Mouse (Mus musculus): ENCODE data around the gene Tenm2.

DNA sequence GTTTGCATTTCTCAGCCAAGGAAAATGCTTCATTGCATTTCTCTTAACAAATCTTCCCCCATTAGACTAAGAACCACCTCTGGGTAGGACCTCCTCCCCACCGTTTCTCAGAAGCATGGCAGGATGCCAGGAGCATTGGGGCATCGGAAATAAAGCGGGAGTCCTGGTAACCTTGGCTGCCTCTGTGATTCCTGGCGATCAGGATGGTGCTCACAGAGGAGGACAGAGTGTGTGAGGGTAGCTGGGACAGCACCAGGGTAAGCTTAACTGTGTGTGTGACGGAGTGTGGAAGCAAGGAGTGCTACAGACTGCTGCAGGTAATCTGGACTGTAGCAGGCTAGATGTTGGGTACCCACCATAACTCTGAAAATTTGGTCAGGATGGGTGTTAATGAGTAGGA, 806.8 kb downstream of the Tenm2 start:
- no peak for TF ChIP-seq EP300 (IDR thresholded peaks at IDR 0.05; ENCODE audit: low read depth in 1 of 2, low read length in 2 of 2)
- no peak for TF ChIP-seq CTCF (IDR thresholded peaks at IDR 0.05 in 2 of 3, conservative IDR thresholded peaks at IDR 0.05 in 1 of 3; ENCODE audit: control insufficient read depth in 1 of 3, insufficient read depth in 1 of 3, low read depth in 2 of 3, low read length in 3 of 3, poor library complexity in 1 of 3, severe bottlenecking in 1 of 3)
- TF ChIP-seq ZNF384 (IDR thresholded peaks at IDR 0.05; ENCODE audit: low read depth, low read length), result no peak
- no peak for TF ChIP-seq TBP (IDR thresholded peaks at IDR 0.05; ENCODE audit: low read depth, low read length)
- TF ChIP-seq HCFC1 (IDR thresholded peaks at IDR 0.05; ENCODE audit: low read depth, low read length), result no peak
- TF ChIP-seq MAZ (IDR thresholded peaks at IDR 0.05; ENCODE audit: low read depth, low read length), result no peak

Data from MEL (cell line).